ENCODE assay signal across 14 mouse cellular contexts in the genomic region with DNA sequence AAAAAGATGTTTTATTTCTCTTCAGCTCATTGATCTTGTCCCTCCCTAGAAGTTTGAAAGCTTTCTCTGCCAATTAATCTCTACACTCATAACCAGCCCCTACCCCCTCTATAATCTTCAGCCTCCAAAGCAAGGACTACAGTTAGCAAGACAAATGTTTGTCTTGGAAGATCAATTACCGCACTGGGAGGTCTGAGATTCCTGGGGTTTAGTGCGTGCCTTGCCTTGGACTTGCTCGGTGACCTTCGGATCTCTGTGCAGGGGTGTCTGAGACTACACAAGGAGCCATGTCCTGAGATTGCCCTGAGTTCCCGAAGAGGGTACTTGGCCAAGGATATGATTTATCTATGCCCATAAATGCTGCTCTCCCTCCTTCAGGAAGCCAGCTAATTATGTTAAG. TPM values are rescaled to one million over a fixed set of nuclear protein-coding genes. Genes with fewer than 3 reads are reported as not detected.
A peak's percentile ranks its signal among the peaks of the same experiment; 100 is the strongest.
DNase-seq lines count a peak whose midpoint lies in the region; ATAC-seq lines count a peak whose summit lies in the region.
"Had no signal": no experiment of that assay in that cellular context is flagged by ENCODE, and none has a peak within 500 bp of the region (broad histone marks: within the 10 kb centered on the region; RNA-seq: fewer than 3 reads in every experiment).

No protein-coding gene starts in this region.

- peaks cover 3% of the 10 kb centered on the region; the same call in 1 of the 2 replicates for H3K4me1 ChIP-seq in midbrain, embryonic 11.5 days (ENCODE audit: control insufficient read depth, insufficient read depth, low read length)
- no peaks in the 10 kb centered on the region for H3K4me1 ChIP-seq in midbrain, embryonic 13.5 days (replicated peaks)
- H3K4me1 ChIP-seq in intestine, embryonic 14.5 days (replicated peaks; ENCODE audit: control insufficient read depth, insufficient read depth, low read length): peaks cover 24% of the 10 kb centered on the region; the same call in 1 of the 2 replicates
- peaks cover 15% of the 10 kb centered on the region for H3K4me1 ChIP-seq in kidney, embryonic 14.5 days (ENCODE audit: control insufficient read depth, insufficient read depth, low read length)
- H3K4me1 ChIP-seq in neural tube, embryonic 14.5 days (ENCODE audit: control insufficient read depth, insufficient read depth, low read length): peaks cover 7% of the 10 kb centered on the region; the same call in 1 of the 2 replicates

- no peak overlapping the region for H3K4me2 ChIP-seq in midbrain, embryonic 11.5 days
- H3K4me2 ChIP-seq in midbrain, embryonic 13.5 days (replicated peaks): no peak overlapping the region
- no peak overlapping the region for H3K4me2 ChIP-seq in intestine, embryonic 14.5 days (ENCODE audit: low read length)
- peak overlapping the region; percentile 17; the same call in 1 of the 2 replicates for H3K4me2 ChIP-seq in kidney, embryonic 14.5 days (replicated peaks; ENCODE audit: low read depth, low read length)
- no peak overlapping the region for H3K4me2 ChIP-seq in neural tube, embryonic 14.5 days (ENCODE audit: low read depth, low read length)

- no peaks in the 10 kb centered on the region for H3K9me3 ChIP-seq in midbrain, embryonic 11.5 days (ENCODE audit: control insufficient read depth, low read length)
- H3K9me3 ChIP-seq in midbrain, embryonic 13.5 days: no peaks in the 10 kb centered on the region
- no peaks in the 10 kb centered on the region for H3K9me3 ChIP-seq in intestine, embryonic 14.5 days (ENCODE audit: control insufficient read depth, low read length)
- H3K9me3 ChIP-seq in kidney, embryonic 14.5 days (ENCODE audit: control insufficient read depth, low read length): no peaks in the 10 kb centered on the region
- no peaks in the 10 kb centered on the region for H3K9me3 ChIP-seq in neural tube, embryonic 14.5 days (ENCODE audit: control insufficient read depth, low read length)
- H3K9me3 ChIP-seq: forebrain, embryonic 10.5 days had no signal

- no peak overlapping the region for H3K27ac ChIP-seq in midbrain, embryonic 11.5 days (ENCODE audit: low read depth, low read length)
- no peak overlapping the region for H3K27ac ChIP-seq in midbrain, embryonic 13.5 days
- H3K27ac ChIP-seq in intestine, embryonic 14.5 days (ENCODE audit: low read depth): no peak overlapping the region
- H3K27ac ChIP-seq in kidney, embryonic 14.5 days (ENCODE audit: low read depth, low read length): peak overlapping the region; percentile 11; the same call in 1 of the 2 replicates
- H3K27ac ChIP-seq in neural tube, embryonic 14.5 days (ENCODE audit: low read depth, low read length): 0 out of 2 replicates have a peak overlapping the region, but pooled peaks have one; percentile 28
- H3K27ac ChIP-seq: macrophage had no signal

- no peak overlapping the region for H3K4me3 ChIP-seq in midbrain, embryonic 11.5 days (ENCODE audit: low read depth, low read length)
- H3K4me3 ChIP-seq in midbrain, embryonic 13.5 days (replicated peaks): no peak overlapping the region
- no peak overlapping the region for H3K4me3 ChIP-seq in intestine, embryonic 14.5 days (ENCODE audit: low read depth, low read length)
- no peak overlapping the region for H3K4me3 ChIP-seq in kidney, embryonic 14.5 days (ENCODE audit: low read length)
- H3K4me3 ChIP-seq in neural tube, embryonic 14.5 days (ENCODE audit: low read depth, low read length): no peak overlapping the region
- H3K4me3 ChIP-seq: forebrain, embryonic 10.5 days had no signal

- DNase-seq in midbrain, embryonic 11.5 days (ENCODE audit: low spot score, missing footprints): peak; percentile 59
- DNase-seq in intestine, embryonic 14.5 days (ENCODE audit: low spot score): no peak
- DNase-seq in heart, adult 8-10 months (ENCODE audit: low spot score): no peak
- no peak for DNase-seq in cerebellum, postnatal 14 days
- DNase-seq: adrenal gland, postnatal 25 days; heart, adult 18-20 months; heart, postnatal 14 days; right cerebral cortex, postnatal 4 days had no signal

- no peak overlapping the region for H3K9ac ChIP-seq in midbrain, embryonic 11.5 days (ENCODE audit: low read length)
- H3K9ac ChIP-seq in midbrain, embryonic 13.5 days (replicated peaks): no peak overlapping the region
- no peak overlapping the region for H3K9ac ChIP-seq in intestine, embryonic 14.5 days (ENCODE audit: low read length)
- no peak overlapping the region for H3K9ac ChIP-seq in kidney, embryonic 14.5 days (ENCODE audit: low read depth, low read length)
- H3K9ac ChIP-seq in neural tube, embryonic 14.5 days (replicated peaks; ENCODE audit: low read depth, low read length): no peak overlapping the region

- H3K27me3 ChIP-seq in midbrain, embryonic 11.5 days (ENCODE audit: control insufficient read depth, insufficient read depth, low read length): no peaks in the 10 kb centered on the region
- no peaks in the 10 kb centered on the region for H3K27me3 ChIP-seq in midbrain, embryonic 13.5 days
- H3K27me3 ChIP-seq in intestine, embryonic 14.5 days (replicated peaks; ENCODE audit: control insufficient read depth, insufficient read depth, low read length): no peaks in the 10 kb centered on the region
- no peaks in the 10 kb centered on the region for H3K27me3 ChIP-seq in kidney, embryonic 14.5 days (ENCODE audit: control insufficient read depth, insufficient read depth, low read length)
- no peaks in the 10 kb centered on the region for H3K27me3 ChIP-seq in neural tube, embryonic 14.5 days (ENCODE audit: control insufficient read depth, insufficient read depth, low read length)
- H3K27me3 ChIP-seq: CH12.LX had no signal

- 75% methylated on average over 5 of the region's 5 CpGs for WGBS in midbrain, embryonic 11.5 days
- WGBS in midbrain, embryonic 13.5 days: 73% methylated on average over 5 of the region's 5 CpGs
- 8% methylated on average over 5 of the region's 5 CpGs for WGBS in intestine, embryonic 14.5 days
- 23% methylated on average over 5 of the region's 5 CpGs for WGBS in kidney, embryonic 14.5 days
- 45% methylated on average over 5 of the region's 5 CpGs for WGBS in neural tube, embryonic 14.5 days

- no peak for ATAC-seq in midbrain, embryonic 11.5 days (ENCODE audit: low FRiP score)
- ATAC-seq in midbrain, embryonic 13.5 days: no peak
- ATAC-seq in intestine, embryonic 14.5 days (replicated peaks; ENCODE audit: low FRiP score, low TSS enrichment, low read depth): peak; percentile 54
- peak; percentile 80 for ATAC-seq in kidney, embryonic 14.5 days (ENCODE audit: low FRiP score, low TSS enrichment)
- peak; percentile 44; the same call in 1 of the 2 replicates for ATAC-seq in neural tube, embryonic 14.5 days (ENCODE audit: low read depth)

- no peaks in the 10 kb centered on the region for H3K36me3 ChIP-seq in midbrain, embryonic 11.5 days (ENCODE audit: control insufficient read depth, insufficient read depth, low read length)
- H3K36me3 ChIP-seq in midbrain, embryonic 13.5 days: peaks cover 8% of the 10 kb centered on the region; the same call in 1 of the 2 replicates
- no peaks in the 10 kb centered on the region for H3K36me3 ChIP-seq in intestine, embryonic 14.5 days (ENCODE audit: control insufficient read depth, insufficient read depth, low read length)
- peaks cover 4% of the 10 kb centered on the region; the same call in 1 of the 2 replicates for H3K36me3 ChIP-seq in kidney, embryonic 14.5 days (ENCODE audit: control insufficient read depth, insufficient read depth, low read length)
- H3K36me3 ChIP-seq in neural tube, embryonic 14.5 days (ENCODE audit: control insufficient read depth, insufficient read depth, low read length): no peaks in the 10 kb centered on the region

RNA-seq across cellular contexts. Expression of a gene that starts 17.6 kb away (rescaled TPM):
- polyA plus RNA-seq in midbrain, embryonic 11.5 days (2014; fragmentation: Nextera tagmentation; extraction: Ambion mirVana): 285 and 305 TPM in 2 replicates
- 199 and 201 TPM in 2 replicates for polyA plus RNA-seq in midbrain, embryonic 13.5 days (2015; fragmentation: Nextera tagmentation; extraction: Ambion mirVana)
- polyA plus RNA-seq in intestine, embryonic 14.5 days (2014; fragmentation: Nextera tagmentation; extraction: Ambion mirVana): 311 and 312 TPM in 2 replicates
- polyA plus RNA-seq in kidney, embryonic 14.5 days (2014; fragmentation: Nextera tagmentation; extraction: Ambion mirVana): 332 and 459 TPM in 2 replicates
- 149 and 172 TPM in 2 replicates for polyA plus RNA-seq in neural tube, embryonic 14.5 days (2014; fragmentation: Nextera tagmentation; extraction: Ambion mirVana)
- total RNA-seq in heart, adult 8-10 months (2022): 10 to 100 TPM; 61.4 to 69.1 (median 65.6) TPM

RNA-seq across cellular contexts. Expression of a gene that starts 17.7 kb away (rescaled TPM):
- polyA plus RNA-seq in midbrain, embryonic 11.5 days (2014; fragmentation: Nextera tagmentation; extraction: Ambion mirVana): 21.6 and 23.2 TPM in 2 replicates
- 22.9 and 23.9 TPM in 2 replicates for polyA plus RNA-seq in midbrain, embryonic 13.5 days (2015; fragmentation: Nextera tagmentation; extraction: Ambion mirVana)
- 16.4 and 18.9 TPM in 2 replicates for polyA plus RNA-seq in intestine, embryonic 14.5 days (2014; fragmentation: Nextera tagmentation; extraction: Ambion mirVana)
- 15.8 and 25.4 TPM in 2 replicates for polyA plus RNA-seq in kidney, embryonic 14.5 days (2014; fragmentation: Nextera tagmentation; extraction: Ambion mirVana)
- polyA plus RNA-seq in neural tube, embryonic 14.5 days (2014; fragmentation: Nextera tagmentation; extraction: Ambion mirVana): 16.9 and 20.5 TPM in 2 replicates
- total RNA-seq in heart, adult 8-10 months (2022): 10 to 100 TPM in 3 of 4 experiments, 1 to 10 TPM in 1; 9.6 to 11.0 (median 10.7) TPM

RNA-seq across cellular contexts. Expression of a gene that starts 59.9 kb away (rescaled TPM):
- polyA plus RNA-seq in midbrain, embryonic 11.5 days (2014; fragmentation: Nextera tagmentation; extraction: Ambion mirVana): 66.3 and 68.9 TPM in 2 replicates
- polyA plus RNA-seq in midbrain, embryonic 13.5 days (2015; fragmentation: Nextera tagmentation; extraction: Ambion mirVana): 48.4 and 49.4 TPM in 2 replicates
- 45.4 and 48.3 TPM in 2 replicates for polyA plus RNA-seq in intestine, embryonic 14.5 days (2014; fragmentation: Nextera tagmentation; extraction: Ambion mirVana)
- polyA plus RNA-seq in kidney, embryonic 14.5 days (2014; fragmentation: Nextera tagmentation; extraction: Ambion mirVana): 31.1 and 47.9 TPM in 2 replicates
- polyA plus RNA-seq in neural tube, embryonic 14.5 days (2014; fragmentation: Nextera tagmentation; extraction: Ambion mirVana): 37.6 and 43.6 TPM in 2 replicates
- 10 to 100 TPM; 22.0 to 29.4 (median 26.1) TPM for total RNA-seq in heart, adult 8-10 months (2022)

Comparison
In these comparisons a context has a peak if more than half of its experiments do, and no peak if none do; other contexts are left out.
1. ATAC-seq: peak in intestine, embryonic 14.5 days (single experiment), kidney, embryonic 14.5 days (single experiment) and neural tube, embryonic 14.5 days (single experiment); none in midbrain, embryonic 11.5 days (single experiment) and midbrain, embryonic 13.5 days (single experiment).
2. H3K27ac ChIP-seq: peak in kidney, embryonic 14.5 days (single experiment) and neural tube, embryonic 14.5 days (single experiment); none in midbrain, embryonic 11.5 days (single experiment), midbrain, embryonic 13.5 days (single experiment) and intestine, embryonic 14.5 days (single experiment).